Mouse (Mus musculus): ENCODE data around the gene Hoxd13. TPM values are rescaled to one million over a fixed set of nuclear protein-coding genes. Genes with fewer than 3 reads are reported as not detected.

Gene Hoxd13
- polyA plus RNA-seq, 1 experiment from 2014 or later, result not detected

DNA sequence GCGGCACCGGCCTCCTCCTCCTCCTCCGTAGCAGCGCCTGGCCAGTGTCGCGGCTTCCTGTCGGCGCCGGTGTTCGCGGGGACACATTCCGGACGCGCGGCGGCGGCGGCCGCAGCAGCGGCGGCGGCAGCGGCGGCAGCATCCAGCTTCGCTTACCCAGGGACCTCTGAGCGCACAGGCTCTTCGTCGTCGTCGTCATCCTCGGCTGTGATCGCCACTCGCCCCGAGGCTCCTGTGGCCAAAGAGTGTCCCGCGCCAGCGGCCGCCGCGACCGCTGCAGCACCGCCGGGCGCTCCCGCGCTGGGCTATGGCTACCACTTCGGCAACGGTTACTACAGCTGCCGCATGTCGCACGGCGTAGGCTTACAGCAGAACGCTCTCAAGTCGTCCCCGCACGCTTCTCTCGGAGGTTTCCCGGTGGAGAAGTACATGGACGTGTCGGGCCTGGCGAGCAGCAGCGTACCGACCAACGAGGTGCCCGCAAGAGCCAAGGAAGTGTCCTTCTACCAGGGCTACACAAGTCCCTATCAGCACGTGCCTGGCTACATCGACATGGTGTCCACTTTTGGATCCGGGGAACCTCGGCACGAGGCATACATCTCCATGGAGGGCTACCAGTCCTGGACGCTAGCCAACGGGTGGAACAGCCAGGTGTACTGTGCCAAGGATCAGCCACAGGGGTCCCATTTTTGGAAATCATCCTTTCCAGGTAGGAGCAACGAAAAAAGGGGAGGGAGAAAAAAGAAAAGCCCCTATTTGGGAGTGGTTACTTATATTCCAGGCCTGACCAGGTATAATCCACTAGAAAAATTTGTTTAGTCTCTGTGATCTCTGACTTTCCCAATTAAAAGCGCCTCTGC, 490 bp downstream of the Hoxd13 start:
- peak; percentile 75 for DNase-seq (ENCODE audit: low spot score)
- no peaks in the 10 kb centered on the region for H3K9me3 ChIP-seq
- no peaks in the 10 kb centered on the region for H3K36me3 ChIP-seq
- H3K4me3 ChIP-seq, result peak overlapping the region; percentile 49
- H3K27me3 ChIP-seq (ENCODE audit: insufficient read depth, poor library complexity, severe bottlenecking), result peaks cover 100% of the 10 kb centered on the region
- H3K27ac ChIP-seq, result no peak overlapping the region
- peaks cover 19% of the 10 kb centered on the region for H3K4me1 ChIP-seq (replicated peaks)
- whole genome bisulfite sequencing, result under 1% methylated on average over 74 of the region's 74 CpGs

DNA sequence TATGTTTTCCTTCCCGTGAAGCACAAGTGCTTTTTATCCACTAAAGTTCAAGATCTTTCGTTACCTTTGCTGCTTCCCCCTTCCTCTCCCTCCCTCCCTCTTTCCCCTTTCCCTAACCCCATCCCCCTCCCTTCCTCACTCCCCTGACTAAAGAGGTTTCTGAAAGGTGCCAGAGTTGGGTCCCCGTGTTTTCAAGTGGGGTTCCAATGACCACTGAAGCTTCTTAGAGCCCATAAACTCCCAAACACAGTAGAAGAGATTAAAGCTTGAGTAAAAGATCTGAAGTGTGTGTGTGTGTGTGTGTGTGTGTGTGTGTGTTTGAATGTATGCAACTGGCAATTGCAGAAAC, 1.1 kb downstream of the Hoxd13 start:
- H3K4me3 ChIP-seq, result no peak overlapping the region
- H3K9me3 ChIP-seq, result no peaks in the 10 kb centered on the region
- H3K4me1 ChIP-seq (replicated peaks), result peaks cover 19% of the 10 kb centered on the region
- H3K27ac ChIP-seq, result no peak overlapping the region
- H3K36me3 ChIP-seq, result no peaks in the 10 kb centered on the region
- H3K27me3 ChIP-seq (ENCODE audit: insufficient read depth, poor library complexity, severe bottlenecking), result peaks cover 100% of the 10 kb centered on the region
- WGBS, result 2% methylated on average over 3 of the region's 3 CpGs
- peak; percentile 20 for DNase-seq (ENCODE audit: low spot score)

DNA sequence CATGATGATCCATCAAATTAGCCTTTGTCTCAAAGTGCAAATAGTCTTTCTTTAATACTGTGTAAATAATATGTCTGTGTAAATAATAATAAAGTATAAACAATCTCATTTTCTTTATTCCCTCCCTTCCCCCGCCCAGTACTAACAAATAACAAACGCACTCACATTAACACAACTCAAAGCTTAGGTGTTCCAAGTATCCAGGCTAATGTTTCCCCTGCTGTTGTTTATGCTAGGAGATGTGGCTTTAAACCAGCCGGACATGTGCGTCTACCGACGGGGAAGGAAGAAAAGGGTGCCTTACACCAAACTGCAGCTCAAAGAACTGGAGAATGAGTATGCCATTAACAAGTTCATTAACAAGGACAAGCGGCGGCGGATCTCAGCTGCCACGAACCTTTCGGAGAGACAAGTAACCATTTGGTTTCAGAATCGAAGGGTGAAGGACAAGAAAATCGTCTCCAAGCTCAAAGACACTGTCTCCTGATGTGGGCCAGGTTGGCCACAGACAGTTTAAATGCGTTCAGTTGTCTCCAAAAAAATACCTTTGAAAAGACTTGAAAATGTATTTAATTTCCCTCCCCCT, 1.6 kb downstream of the Hoxd13 start:
- WGBS, result 2% methylated on average over 14 of the region's 14 CpGs
- peaks cover 100% of the 10 kb centered on the region for H3K27me3 ChIP-seq (ENCODE audit: insufficient read depth, poor library complexity, severe bottlenecking)
- H3K27ac ChIP-seq, result no peak overlapping the region
- DNase-seq (ENCODE audit: low spot score), result peak; percentile 53
- no peaks in the 10 kb centered on the region for H3K36me3 ChIP-seq
- peaks cover 19% of the 10 kb centered on the region for H3K4me1 ChIP-seq (replicated peaks)
- H3K9me3 ChIP-seq, result no peaks in the 10 kb centered on the region
- no peak overlapping the region for H3K4me3 ChIP-seq

DNA sequence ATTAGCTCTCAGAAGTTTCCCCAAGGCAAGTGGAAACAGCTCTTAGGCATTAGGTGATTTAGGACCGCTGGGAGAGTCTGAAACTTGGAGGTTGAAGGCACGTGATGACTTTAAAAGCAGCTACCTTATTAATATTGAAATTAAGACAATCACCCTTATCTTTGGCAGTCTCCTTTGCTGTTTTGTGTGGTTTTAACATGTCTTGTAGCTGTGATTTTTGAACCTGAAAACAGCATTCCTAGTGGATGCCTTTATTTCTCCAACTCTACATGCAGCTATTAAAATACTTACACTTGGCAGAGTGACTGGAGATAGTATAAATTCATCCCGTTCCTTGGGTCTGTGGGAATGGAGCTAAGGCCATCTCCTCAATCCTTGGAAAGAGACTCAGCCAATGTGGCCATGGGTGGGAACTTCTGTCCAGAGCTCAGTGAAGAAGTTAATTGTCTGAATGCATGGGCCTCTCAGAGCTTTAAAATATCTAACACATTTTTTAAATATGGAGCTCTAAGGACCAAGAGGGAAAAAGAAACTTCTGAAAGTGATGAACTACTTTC, 2.6 kb downstream of the Hoxd13 start:
- peak; percentile 8 for DNase-seq (ENCODE audit: low spot score)
- Histone ChIP-seq H3K9me3 (no peaks in the 10 kb centered on the region), H3K36me3 (no peaks in the 10 kb centered on the region), H3K4me1 (replicated peaks) (peaks cover 21% of the 10 kb centered on the region), H3K4me3 (no peak overlapping the region), H3K27ac (no peak overlapping the region), H3K27me3 (ENCODE audit: insufficient read depth, poor library complexity, severe bottlenecking) (peaks cover 100% of the 10 kb centered on the region)
- WGBS, result 1% methylated on average over 3 of the region's 3 CpGs

DNA sequence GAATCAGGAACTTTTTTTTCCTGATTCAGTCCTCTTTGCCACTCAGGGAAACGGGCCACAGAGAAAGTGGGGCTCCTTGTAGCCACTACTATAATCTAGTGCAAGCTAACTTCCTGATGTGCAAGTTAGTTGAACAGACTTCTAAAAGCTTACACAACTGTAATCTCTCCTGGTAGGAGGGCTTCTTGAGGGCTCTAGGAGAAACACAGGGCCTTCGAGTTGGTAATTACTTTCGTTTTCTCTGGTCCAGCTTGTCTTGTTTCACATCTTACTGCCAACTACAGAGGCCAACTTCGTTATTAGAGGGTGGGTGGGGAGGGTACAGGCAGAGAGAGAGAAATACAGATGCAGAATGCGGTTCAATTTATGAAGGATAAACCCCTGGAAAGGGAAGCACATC, 3.7 kb downstream of the Hoxd13 start:
- Histone ChIP-seq H3K36me3 (no peaks in the 10 kb centered on the region), H3K9me3 (no peaks in the 10 kb centered on the region), H3K4me3 (no peak overlapping the region), H3K27ac (no peak overlapping the region), H3K27me3 (ENCODE audit: insufficient read depth, poor library complexity, severe bottlenecking) (peaks cover 100% of the 10 kb centered on the region), H3K4me1 (replicated peaks) (peaks cover 21% of the 10 kb centered on the region)
- peak; percentile 27 for DNase-seq (ENCODE audit: low spot score)
- WGBS, result 2% methylated on average over 5 of the region's 5 CpGs

DNA sequence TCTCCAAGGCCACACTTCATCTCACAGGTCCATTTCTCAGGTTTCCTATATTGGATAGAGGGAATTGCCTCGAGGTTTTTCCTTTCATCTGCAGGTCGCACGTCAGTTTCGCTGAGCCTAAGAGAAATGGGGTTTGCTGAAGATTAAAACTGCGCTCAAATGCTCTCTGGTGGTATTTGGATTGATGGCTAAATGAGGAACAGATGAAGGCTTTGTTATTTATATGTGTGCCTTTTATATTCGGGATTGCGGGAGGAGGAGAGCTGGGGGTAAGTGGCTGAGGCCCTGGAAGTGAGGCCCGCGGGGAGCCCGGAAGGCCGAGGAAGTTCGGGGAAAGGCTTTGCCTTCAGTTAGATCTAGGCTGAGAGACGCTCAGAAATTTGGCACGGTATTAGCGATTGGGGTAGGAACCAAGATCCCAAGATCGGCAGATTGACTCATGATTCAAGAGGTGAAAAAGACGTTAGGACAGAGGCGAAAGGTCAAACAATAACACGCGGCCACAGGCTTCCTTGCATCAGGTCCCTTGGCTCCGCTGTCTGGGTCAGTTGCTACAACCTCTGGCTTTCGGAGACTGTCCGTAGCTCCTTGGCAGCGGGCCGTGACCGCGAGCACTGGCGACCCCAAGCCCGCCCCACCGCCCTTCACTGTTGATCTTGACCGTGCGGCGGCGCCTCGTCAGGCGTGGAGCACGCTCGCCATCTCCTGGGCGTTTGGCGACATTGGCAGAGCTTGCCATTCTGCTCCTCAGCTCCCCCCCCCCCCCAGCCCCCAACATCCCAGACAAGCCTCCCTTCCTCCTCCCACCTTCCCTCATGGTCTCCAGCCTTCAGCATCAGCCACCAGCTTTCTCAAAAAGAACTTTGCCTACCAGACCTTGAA, 4.6 kb downstream of the Hoxd13 start:
- peak; percentile 83 for DNase-seq (ENCODE audit: low spot score)

DNA sequence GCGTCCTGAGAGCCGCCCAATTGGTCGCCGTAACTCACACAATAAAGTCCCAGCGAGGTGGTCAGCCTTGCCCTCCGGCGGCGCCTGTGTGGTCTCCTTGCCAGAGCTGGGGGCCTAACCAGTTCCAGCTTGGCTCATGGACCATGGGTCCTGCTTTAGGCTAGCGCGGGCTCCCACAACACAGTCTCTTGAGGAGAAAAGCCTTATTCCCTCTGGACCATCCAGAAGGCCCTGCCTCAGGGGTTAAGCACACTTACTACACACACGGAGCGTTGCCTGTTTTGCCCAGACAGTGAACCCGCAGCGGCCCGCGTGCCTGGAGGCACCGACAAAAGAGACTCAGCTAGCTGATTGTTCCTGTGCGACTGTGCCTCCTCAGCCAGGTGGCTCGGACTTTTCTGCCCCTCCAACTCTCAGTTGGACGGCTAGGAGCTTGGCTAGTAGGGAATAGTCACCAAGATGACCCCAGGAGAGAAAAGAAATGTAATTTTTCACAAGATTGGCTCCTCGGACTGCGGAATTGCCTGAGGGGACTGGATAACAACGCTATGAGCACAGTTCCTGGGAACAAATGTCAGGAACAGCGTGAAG, 5.8 kb downstream of the Hoxd13 start:
- Histone ChIP-seq H3K4me3 (no peak overlapping the region), H3K4me1 (replicated peaks) (peaks cover 9% of the 10 kb centered on the region; the same call in 1 of the 2 replicates), H3K27me3 (ENCODE audit: insufficient read depth, poor library complexity, severe bottlenecking) (peaks cover 100% of the 10 kb centered on the region), H3K27ac (no peak overlapping the region), H3K9me3 (no peaks in the 10 kb centered on the region), H3K36me3 (no peaks in the 10 kb centered on the region)
- 2% methylated on average over 24 of the region's 24 CpGs for WGBS
- peak; percentile 48 for DNase-seq (ENCODE audit: low spot score)

More for the DNA sequence above, 4.6 kb downstream of the Hoxd13 start:
- Histone ChIP-seq H3K4me1 (replicated peaks) (peaks cover 20% of the 10 kb centered on the region), H3K36me3 (no peaks in the 10 kb centered on the region), H3K27me3 (ENCODE audit: insufficient read depth, poor library complexity, severe bottlenecking) (peaks cover 100% of the 10 kb centered on the region), H3K4me3 (peak overlapping the region; percentile 34), H3K9me3 (no peaks in the 10 kb centered on the region), H3K27ac (no peak overlapping the region)
- WGBS, result 1% methylated on average over 40 of the region's 40 CpGs

DNA sequence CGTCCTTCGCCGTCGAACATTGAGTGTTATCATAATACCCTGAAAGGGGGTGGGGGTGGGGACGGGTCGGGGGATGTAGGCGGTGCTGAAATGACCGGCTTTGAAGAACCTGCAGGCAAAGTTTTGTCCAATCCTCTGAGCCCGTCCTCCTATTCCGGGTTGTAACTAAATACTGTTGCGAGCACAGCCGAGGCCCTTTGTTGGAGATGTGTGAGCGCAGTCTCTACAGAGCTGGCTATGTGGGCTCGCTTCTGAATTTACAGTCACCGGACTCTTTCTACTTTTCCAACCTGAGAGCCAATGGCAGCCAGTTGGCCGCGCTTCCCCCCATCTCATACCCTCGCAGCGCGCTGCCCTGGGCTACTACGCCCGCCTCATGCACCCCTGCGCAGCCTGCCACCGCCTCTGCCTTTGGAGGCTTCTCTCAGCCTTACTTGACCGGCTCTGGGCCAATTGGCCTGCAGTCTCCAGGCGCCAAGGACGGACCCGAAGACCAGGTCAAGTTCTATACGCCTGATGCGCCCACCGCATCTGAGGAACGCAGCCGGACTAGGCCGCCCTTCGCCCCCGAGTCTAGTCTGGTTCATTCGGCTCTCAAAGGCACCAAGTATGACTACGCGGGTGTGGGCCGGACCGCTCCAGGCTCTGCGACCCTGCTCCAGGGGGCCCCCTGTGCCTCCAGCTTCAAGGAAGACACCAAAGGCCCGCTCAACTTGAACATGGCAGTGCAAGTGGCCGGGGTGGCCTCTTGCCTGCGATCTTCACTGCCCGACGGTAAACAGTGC, 7.0 kb downstream of the Hoxd13 start, which contains the start of gene Hoxd12:
Hoxd12 (plus strand) TSS at position 133 of the 785 bp plus-strand sequence.
- H3K36me3 ChIP-seq, result no peaks in the 10 kb centered on the region
- H3K27me3 ChIP-seq (ENCODE audit: insufficient read depth, poor library complexity, severe bottlenecking), result peaks cover 100% of the 10 kb centered on the region
- DNase-seq (ENCODE audit: low spot score), result peak; percentile 48
- 1% methylated on average over 47 of the region's 47 CpGs for WGBS
- H3K4me1 ChIP-seq (replicated peaks), result peaks cover 9% of the 10 kb centered on the region; the same call in 1 of the 2 replicates
- no peaks in the 10 kb centered on the region for H3K9me3 ChIP-seq
- no peak within 1 kb of the TSS for H3K27ac ChIP-seq
- H3K4me3 ChIP-seq, result no peak within 1 kb of the TSS

DNA sequence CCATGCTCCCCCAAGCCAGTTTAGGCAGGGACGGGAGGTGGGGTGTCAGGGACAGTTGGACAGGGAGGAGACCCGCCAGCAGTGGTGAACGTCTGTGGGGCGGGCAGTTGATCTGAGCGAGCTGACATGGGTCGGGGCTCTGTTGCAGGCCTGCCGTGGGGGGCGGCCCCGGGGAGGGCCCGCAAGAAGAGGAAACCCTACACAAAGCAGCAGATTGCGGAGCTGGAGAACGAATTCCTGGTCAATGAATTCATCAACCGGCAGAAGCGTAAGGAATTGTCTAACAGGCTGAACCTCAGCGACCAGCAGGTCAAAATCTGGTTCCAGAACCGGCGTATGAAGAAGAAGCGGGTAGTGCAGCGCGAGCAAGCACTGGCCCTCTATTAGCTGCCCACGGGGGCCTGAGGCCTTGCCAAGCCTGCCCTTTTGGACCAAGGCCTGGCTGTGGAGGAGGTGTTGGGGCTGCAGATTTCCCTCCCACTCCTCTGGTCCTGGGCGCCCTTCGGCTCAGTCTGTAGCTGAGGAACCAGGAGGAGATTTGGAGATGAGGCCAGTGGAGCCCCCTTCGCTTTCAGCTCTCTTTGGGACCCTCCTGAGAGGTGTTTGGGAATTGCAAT, 7.7 kb downstream of the Hoxd13 start:
- peaks cover 9% of the 10 kb centered on the region; the same call in 1 of the 2 replicates for H3K4me1 ChIP-seq (replicated peaks)
- WGBS, result 3% methylated on average over 24 of the region's 24 CpGs
- no peaks in the 10 kb centered on the region for H3K9me3 ChIP-seq
- peaks cover 100% of the 10 kb centered on the region for H3K27me3 ChIP-seq (ENCODE audit: insufficient read depth, poor library complexity, severe bottlenecking)
- no peak overlapping the region for H3K27ac ChIP-seq
- no peak overlapping the region for H3K4me3 ChIP-seq
- no peaks in the 10 kb centered on the region for H3K36me3 ChIP-seq
- DNase-seq (ENCODE audit: low spot score), result peak; percentile 45

DNA sequence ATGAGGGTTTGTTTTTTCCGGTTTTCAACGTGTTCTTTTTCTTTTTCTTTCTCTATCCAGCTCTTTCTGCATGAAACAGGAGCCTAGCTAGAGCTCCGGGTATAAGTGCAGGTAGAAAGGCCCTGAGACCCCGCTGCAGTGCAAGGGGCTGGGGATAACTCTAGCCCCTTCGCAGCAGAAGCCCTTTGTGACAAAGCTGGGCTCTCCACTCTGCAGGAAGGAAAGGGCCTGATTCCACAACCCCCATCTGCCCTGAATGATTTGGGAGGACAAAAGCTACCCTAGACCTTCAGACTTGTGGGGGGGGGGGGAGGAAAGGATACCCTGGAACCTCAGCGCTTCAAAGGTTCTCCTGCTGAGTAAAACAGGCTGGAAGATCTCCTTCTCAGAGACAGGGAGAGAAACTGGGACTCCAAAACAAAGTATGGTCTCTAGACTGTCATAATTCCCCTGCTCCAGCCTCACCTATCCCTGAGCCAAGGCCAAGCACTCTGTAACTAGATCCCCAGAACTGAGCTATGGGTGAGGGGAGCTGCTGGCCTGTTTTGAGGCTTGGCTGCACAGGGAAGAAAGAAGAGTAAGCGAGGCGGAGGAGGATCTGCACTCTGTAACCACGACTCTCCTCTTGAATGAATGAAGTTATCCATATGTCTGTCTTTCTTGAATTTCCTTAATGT, 8.4 kb downstream of the Hoxd13 start:
- no peak overlapping the region for H3K4me3 ChIP-seq
- peak; percentile 41 for DNase-seq (ENCODE audit: low spot score)

DNA sequence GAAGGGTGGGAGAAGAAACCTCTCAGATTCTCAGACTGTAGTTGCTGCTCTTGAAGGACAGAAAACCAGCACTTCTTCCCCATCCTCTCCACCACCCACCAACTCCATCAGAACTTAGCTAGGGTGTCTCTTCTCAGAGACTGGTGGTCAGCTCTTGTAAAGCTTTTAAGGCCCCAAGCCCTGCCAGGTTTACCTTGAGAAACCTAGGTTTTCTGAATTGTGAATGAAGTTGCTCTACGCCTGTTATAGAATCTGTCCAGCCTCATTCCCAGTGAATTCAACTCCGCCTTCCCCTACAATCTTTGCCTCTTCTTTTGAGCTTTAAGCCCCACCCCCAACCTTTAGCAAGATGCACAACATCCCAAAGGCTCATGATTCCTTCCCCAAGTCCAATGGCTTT, 9.0 kb downstream of the Hoxd13 start:
- peak; percentile 36 for DNase-seq (ENCODE audit: low spot score)
- 16% methylated on average over 2 of the region's 2 CpGs for WGBS

More for the DNA sequence above, 8.4 kb downstream of the Hoxd13 start:
- WGBS, result 2% methylated on average over 9 of the region's 9 CpGs
- Histone ChIP-seq H3K4me1 (replicated peaks) (peaks cover 10% of the 10 kb centered on the region), H3K36me3 (no peaks in the 10 kb centered on the region), H3K27me3 (ENCODE audit: insufficient read depth, poor library complexity, severe bottlenecking) (peaks cover 100% of the 10 kb centered on the region), H3K9me3 (no peaks in the 10 kb centered on the region), H3K27ac (no peak overlapping the region)

More for the DNA sequence above, 9.0 kb downstream of the Hoxd13 start:
- Histone ChIP-seq H3K4me1 (replicated peaks) (peaks cover 16% of the 10 kb centered on the region), H3K36me3 (no peaks in the 10 kb centered on the region), H3K27ac (no peak overlapping the region), H3K9me3 (no peaks in the 10 kb centered on the region), H3K4me3 (no peak overlapping the region), H3K27me3 (ENCODE audit: insufficient read depth, poor library complexity, severe bottlenecking) (peaks cover 100% of the 10 kb centered on the region)
